Mouse (Mus musculus): ENCODE measurements around the gene Ube4a. TPM values are rescaled to one million over a fixed set of nuclear protein-coding genes. Genes with fewer than 3 reads are reported as not detected.
A peak's percentile ranks its signal among the peaks of the same experiment; 100 is the strongest.
"Not testable (repeated sequence)": the region's sequence is repeated elsewhere in the genome, so short reads cannot be mapped to it uniquely, and the experiment has no call there.

Gene Ube4a
- total RNA-seq, 1 experiment from 2014 or later = 52.3 TPM

DNA sequence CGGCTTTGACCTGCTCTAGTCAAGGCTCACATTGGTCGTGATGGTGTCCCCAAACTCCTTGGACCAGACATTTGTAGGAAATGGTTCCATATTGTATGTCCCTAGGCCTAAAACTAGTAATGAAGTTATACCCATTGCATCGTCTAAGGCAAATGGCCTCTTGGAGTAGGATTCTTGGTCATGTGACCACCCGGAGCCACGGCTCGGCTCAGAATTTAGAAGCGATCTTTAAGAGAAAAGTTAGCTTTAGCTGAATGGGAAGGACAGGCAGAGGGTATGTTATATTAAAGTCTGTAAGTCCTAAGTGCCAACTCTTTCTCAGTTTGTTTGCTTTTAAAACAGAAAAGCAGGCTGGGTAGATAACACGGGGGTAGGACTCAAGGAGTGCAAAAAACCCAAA lies 16.7 kb upstream of the Ube4a start:
- no peak for ATAC-seq (replicated peaks; ENCODE audit: low read depth, poor library complexity, severe bottlenecking)

DNA sequence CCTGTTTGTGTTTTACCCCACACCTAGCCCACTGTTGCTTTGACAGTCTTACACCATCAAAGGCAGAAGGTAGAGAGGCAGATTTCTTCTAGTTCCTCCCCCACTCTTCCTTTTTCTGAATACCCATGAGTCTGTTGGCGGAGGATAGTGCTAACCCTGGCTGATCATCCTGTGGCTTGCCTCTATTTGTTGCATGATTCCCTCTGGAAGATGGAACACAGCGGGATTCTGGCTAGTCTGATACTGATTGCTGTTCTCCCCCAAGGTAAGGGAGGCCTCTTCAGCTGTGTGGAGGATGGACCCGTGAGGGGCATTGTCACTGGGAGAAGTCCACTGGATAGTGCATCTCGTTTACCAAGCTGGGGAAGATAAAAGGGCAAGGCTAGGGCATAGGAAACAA lies 16.3 kb upstream of the Ube4a start, which contains the start of gene Cd3d:
Cd3d (plus strand) TSS at position 111 of the 400 bp plus-strand sequence.
- ATAC-seq (replicated peaks; ENCODE audit: low read depth, poor library complexity, severe bottlenecking) = no peak

DNA sequence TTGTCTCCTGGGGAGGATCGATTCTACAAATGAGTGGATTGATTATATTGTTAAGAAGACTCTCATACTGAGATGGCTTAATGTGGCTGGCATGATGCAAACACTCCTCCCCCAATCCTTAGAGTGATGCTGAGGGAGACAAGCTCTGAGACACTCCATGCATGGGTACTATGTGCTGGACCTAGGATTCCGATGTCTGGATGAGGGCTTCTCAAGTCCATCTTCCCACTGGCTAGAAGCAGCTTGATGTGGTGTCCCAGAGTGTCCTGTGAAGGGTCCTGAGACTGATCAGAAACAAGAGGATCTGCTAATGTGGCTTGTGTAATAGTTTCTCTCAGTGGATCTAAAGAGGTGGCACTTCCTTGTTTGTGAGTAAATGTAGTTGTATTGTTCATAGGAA lies 15.7 kb upstream of the Ube4a start:
- ATAC-seq (replicated peaks; ENCODE audit: low read depth, poor library complexity, severe bottlenecking) = no peak

DNA sequence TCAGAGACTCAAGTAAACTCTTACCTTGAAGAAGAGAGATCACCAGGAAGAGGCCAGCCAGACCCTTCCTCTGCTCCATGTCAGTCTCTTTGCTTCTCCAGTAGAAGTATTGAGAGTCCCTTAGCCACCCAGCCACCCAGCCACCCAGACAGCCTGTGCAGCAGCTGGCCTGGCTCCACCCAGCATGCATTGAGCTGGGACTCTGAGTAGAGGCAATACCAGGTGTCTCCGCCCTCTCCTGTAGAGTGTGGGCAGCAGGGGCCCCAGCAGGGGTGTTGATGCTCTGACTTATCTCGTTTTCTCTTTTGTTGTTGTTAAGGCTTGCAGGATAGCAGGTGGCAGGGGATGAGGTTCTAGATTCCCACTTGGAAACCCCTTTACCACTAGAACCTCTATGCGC lies 14.8 kb upstream of the Ube4a start, which contains the start of gene Cd3g:
Cd3g (minus strand) TSS at position 190 of the 400 bp plus-strand sequence.
- no peak for ATAC-seq (replicated peaks; ENCODE audit: low read depth, poor library complexity, severe bottlenecking)

DNA sequence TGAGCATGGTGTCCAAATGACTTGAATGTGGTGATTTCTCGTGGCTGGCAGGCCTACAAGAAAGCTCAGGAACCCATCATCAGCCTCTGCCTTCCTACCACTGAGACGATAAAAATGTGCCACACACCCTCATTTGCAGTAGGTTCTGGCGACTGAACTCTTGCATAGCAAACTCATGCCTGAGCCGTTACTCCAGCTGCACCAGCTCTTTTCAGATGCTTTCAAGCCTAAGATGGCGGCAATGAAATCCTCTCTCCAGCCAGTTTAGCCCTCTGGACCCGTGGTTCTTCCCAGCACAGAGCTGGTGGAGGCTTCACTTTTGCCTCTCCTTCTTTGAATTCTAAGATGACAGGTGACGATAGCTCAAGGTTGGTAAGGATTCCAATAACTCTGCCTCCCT lies 14.4 kb upstream of the Ube4a start:
- ATAC-seq (replicated peaks; ENCODE audit: low read depth, poor library complexity, severe bottlenecking) = no peak

DNA sequence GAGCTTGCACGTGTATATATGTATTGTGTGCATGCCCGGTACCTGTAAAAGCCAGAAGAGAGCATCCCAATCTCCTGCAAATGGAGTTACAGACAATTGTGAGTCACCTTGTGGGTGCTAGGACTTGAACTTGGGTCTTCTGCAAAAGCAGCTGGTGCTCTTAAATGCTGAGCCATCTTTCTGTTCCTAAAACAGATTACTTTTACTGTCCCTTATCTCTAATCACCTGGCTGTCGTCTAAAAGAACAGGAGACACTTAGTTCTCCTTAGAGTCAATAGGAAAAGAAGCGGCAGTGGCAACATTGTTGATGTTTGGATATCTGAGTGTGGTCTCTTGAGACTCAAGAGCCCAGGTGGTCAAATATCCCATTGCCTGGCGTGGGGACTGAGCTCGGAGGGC lies 12.4 kb upstream of the Ube4a start:
- ATAC-seq (replicated peaks; ENCODE audit: low read depth, poor library complexity, severe bottlenecking) = no peak

DNA sequence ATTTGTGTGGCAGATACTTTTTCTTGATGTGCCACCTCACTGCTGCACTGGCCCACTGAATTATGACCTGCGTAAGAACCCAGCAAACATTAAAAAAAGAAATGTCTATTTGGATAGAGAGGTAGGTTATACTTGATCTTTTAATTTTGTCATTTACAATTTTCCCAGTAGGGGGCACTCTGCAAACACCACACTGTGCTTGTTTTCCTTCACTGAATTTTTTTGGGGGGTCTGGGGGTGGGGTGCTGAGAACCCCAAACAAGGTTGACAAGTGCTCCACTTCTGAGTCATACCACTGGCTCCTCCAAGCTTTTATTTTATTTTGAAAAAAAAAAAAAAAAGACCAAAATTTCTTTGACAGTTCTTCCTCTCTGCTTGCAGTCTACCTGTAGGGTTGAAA lies 4.0 kb upstream of the Ube4a start:
- no peak for ATAC-seq (replicated peaks; ENCODE audit: low read depth, poor library complexity, severe bottlenecking)

DNA sequence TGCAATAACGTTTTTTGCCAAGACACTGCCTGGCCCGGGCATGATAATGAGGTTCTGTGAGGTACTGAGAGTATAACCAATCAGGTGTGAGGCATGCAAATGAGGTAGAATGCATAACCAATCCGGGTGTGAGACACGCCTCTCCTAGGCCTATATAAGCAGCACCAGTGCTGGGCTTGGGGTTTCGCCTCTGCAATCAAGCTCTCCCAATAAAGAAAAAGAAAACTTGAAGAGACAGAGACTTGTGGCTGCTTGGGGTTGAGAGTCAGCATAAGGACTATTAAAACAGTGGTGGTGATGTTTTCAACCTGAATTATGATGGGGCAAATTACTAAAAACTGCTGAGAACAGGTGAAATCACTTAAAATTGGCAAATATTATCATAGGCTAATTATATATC lies 2.4 kb upstream of the Ube4a start:
- not testable (repeated sequence) for ATAC-seq (replicated peaks; ENCODE audit: low read depth, poor library complexity, severe bottlenecking)

DNA sequence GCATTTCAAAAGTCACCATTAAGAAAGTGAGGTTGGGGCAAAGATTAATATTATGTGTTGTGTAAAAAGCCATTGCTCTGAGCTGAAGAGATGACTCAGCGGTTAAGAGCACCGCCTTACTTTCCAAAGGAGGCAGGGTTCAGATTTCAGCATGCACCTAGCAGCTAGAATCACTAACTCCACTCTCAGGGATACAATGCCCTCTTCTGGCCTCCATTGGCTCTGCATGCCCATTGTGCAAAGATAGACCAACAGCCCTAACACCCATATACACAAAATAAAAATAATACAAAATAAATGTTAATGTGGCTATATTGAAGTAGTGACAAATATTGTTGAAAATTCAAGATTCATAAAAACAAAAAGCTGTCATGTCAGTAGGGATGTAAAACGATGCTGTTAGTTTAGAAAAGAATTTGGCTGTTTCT lies 1.4 kb upstream of the Ube4a start:
- ATAC-seq (replicated peaks; ENCODE audit: low read depth, poor library complexity, severe bottlenecking) = peak; percentile 78

DNA sequence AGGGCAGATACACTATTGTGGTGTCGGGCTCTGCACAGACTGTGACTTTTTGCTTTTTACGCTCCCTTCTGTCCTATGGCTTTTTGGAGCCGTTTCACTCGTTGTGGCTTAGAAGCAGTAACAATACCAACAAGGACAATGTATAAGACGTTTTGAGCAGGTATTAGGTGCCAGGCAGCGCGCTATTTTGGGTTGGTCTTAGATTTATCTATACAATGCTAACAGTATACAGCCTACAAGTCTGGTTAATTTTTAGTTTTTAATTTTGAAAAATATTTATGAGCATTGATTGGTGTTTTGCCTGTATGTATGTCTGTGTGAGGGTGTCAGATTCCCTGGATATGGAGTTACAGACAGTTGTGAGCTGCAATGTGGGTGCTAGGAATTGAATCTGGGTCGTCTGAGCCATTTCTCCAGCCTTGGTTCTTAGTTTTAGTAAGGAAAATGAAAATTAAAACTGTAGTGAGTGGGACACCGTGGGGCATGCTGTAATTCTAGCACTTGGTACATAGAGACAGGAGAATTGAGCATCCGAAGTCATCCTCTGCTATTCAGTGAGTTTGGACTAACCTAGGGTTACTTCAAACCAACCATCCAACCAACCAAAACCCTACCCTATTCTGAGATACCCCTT lies 550 bp upstream of the Ube4a start:
- ATAC-seq (replicated peaks; ENCODE audit: low read depth, poor library complexity, severe bottlenecking) = no peak

DNA sequence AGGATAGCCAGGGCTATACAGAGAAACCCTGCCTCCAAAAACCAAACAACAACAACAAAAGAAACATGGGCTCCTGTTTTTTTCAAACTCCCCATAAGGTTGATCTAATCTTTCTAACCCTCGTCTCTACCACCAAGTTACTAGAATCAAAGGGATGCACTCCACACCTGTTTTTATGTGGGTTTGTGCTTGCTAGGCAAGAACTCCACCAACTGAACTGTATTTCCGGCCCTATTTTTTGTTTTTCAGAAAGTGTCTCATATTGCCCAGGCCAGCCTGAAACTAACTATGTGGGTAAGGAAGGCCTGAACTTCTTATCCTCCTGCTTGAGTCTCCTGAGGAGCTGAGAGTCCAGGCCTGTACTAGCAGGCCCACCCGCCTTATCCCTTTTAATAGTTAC lies 11.0 kb downstream of the Ube4a start:
- ATAC-seq (replicated peaks; ENCODE audit: low read depth, poor library complexity, severe bottlenecking) = no peak

DNA sequence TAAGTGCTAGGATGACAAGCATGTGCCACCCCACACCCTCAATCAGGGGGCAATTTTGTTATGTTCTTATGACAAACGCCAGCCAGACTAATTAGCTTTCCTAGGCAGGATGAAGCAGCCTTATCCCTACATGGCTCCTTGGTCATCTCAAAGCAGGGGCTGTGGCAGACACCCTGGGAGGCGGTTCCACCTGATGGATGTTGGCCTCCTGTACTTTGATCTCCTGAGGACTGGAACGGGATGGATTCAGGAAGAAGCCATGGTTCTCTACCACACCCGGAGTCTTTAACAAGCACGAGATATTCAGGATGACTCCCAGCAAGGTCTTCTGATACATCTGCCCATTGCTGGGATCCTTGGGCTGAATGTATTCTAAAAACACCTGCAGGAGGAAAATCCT lies 17.6 kb downstream of the Ube4a start:
- no peak for ATAC-seq (replicated peaks; ENCODE audit: low read depth, poor library complexity, severe bottlenecking)

DNA sequence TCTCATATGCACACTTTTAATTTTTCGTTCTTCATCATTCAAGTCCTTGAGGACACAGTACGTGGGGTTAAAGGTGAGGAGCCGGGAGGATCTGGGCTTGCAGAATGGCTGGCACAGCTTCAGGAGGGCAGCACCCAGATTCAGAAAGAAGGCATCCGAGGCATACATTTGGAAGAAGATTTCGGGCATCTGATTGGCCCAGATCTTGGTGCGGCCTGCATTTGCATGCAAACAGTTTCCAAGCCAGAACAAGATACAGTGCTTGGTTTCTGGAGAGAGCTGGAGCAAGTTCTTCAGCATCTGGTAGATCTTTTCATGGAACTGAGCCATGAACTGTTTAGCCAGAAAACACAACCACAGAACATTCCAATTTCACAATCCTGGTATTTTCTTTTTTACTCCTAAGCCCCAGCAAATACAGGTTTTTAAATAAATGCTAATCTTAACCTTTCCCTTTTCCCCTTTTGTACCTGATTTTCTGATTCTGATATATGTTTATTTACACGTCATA lies 19.2 kb downstream of the Ube4a start:
- ATAC-seq (replicated peaks; ENCODE audit: low read depth, poor library complexity, severe bottlenecking) = no peak

DNA sequence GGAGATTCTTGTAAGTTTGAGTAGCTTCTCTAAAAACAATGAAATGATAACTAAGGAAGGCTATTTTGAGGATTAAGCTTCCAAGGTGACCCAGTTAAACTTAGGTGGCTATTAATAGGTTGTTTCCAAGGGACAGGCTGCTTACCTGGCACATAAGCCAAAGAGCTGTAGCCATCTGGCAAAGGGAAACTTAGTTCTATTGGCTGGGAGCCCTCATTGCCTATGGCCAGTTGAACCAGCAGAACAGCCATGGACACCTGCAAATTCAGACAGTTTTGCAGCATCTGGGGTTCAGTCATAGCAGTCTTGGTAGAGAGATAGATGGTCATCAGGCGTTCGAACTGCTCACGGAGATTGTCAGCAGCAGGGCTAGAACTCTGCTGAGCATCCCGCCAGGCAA lies 23.0 kb downstream of the Ube4a start:
- ATAC-seq (replicated peaks; ENCODE audit: low read depth, poor library complexity, severe bottlenecking) = no peak

DNA sequence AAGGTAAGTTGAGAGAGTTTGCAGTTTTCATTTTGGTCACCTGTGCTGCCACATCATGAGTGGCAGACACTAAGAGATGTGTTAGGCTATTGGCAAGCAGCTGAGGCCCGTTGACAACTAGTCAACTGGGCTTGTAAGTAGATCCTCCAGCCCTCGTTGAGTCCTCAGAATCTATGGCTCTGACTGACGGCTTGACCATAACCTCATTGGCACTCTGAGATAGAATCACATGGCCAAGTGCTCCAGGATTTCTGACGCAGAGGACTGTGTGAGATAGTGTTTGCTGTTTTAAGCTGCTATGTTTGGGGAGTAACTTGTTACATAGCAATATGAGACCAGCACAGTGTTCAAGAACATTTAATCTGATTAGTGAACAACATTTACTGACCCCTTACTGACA lies 23.6 kb downstream of the Ube4a start:
- no peak for ATAC-seq (replicated peaks; ENCODE audit: low read depth, poor library complexity, severe bottlenecking)

DNA sequence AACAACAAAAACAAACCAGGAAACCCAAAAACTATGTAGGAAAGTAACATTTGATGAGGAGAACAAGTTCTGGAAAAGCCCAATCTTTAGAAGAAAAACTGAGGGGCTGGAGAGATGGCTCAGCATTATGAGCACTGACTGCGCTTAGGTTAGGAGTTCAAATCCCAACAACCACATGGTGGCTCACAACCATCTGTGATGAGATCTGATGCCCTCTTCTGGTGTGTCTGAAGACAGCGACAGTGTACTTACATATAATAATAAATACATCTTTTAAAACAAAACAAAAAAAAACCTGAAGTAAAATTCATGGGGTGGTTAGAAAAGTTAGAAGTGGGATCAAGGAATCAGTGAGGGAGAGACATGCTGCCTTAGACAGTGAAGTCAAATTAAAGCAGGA lies 43.9 kb downstream of the Ube4a start:
- ATAC-seq (replicated peaks; ENCODE audit: low read depth, poor library complexity, severe bottlenecking) = no peak

DNA sequence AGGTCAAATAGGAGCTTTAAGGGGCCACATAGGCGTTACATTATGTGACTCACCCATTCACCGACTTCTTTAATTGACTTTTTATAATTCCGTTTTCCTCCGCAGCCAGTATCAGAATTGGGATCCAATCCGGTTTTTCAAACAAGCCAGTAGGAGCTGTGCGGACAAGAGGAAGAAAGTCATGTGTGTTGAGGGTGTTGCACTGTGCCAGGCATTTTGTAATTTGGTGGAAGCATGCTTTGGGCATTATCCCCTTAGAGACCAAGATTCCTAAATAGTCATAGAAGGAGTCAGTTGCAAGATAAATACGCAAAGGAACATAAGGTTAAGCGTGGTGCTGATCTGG lies 44.3 kb downstream of the Ube4a start:
- ATAC-seq (replicated peaks; ENCODE audit: low read depth, poor library complexity, severe bottlenecking) = peak; percentile 80

DNA sequence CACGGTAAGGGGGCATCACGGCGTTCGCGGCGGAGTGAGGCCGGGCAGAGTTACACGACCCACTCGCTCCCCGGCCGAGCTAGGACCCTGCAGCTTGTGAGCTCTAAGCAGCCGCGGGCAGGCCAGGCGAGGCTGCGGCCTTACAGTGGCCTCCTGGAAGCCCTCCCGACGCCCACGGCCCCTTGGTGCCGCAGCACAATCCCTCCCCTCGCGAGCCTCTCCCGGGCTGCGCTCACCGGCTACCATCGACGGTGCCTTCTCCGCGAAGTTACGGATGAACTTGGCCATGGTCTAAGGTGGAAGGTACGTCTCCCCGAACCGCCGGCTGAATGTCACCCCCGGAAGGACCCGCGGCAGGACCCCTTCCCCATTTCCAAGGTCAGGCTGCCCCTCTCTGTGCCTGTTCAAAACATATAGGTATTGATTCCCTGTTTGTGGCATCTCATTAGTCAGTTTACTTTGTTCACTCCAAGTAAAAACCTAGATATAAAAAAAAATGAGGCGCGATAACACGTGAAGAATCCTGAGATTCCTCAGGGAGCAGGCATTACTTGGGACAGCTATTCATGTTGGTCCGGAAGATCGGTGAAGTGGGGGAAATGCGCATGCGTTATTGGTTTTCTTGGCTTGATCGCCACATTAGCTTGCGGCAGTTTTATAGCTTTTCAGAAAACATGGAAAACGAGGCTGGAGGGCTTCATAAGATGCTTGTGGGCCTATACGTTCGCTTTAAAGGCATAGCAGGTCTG lies 44.9 kb downstream of the Ube4a start, which contains the start of gene Atp5l:
Atp5l (minus strand) TSS at position 369 of the 749 bp plus-strand sequence.
- peak; percentile 88 for ATAC-seq (replicated peaks; ENCODE audit: low read depth, poor library complexity, severe bottlenecking)

DNA sequence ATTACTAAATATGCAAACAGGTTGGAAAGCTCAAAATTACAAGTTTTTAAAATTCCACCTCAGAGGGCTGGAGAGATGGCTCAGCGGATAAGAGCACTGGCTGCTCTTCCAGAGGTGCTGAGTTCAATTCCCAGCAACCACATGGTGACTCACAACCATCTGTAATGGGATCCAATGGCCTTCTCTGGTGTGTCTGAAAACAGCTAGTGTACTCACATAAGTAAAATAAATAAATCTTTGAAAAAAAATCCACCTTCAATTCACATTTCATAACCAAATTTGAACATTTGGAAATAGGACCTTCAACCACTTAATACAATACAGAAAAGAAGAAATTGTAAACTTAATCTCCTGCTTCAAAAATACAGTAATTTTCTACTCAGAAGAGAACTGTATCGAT lies 45.8 kb downstream of the Ube4a start:
- ATAC-seq (replicated peaks; ENCODE audit: low read depth, poor library complexity, severe bottlenecking) = no peak

DNA sequence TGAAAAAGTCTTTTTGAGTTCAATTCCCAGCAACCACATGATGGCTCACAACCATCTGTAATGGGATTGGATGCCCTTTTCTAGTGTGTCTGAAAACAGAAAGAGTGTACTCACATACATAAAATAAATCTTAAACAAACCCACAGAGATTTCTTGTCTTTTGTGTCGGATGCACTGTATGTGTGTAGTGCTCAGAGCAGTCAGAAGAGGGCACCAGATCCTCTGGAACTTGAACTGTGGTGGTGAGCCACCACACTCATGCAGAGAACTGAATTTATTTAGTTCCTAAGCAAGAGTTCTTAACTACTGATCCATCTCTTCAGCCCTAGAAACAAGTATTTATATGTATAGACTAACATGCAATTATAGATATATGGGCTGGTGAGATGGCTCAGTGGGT lies 49.2 kb downstream of the Ube4a start:
- ATAC-seq (replicated peaks; ENCODE audit: low read depth, poor library complexity, severe bottlenecking) = peak; percentile 53; the same call in 1 of the 2 replicates

DNA sequence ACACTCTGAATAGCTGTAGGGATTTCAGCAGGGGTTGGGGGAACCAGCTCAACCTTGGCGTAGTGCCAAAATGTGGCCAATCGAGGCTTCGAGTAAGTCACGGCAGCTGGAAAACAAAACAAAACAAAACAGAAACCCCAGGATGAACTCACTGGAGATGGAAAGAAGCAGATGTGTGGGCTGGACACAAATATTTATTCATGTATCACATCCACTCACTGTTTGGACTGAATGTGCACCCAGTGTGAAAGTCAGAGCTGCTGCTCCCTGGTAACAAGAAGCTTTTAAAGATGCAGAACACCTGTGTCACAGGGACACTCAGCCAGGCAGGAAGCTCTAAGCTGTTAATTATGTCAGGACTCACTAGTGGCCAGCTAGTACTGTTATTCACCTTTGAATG lies 50.7 kb downstream of the Ube4a start:
- ATAC-seq (replicated peaks; ENCODE audit: low read depth, poor library complexity, severe bottlenecking) = no peak

DNA sequence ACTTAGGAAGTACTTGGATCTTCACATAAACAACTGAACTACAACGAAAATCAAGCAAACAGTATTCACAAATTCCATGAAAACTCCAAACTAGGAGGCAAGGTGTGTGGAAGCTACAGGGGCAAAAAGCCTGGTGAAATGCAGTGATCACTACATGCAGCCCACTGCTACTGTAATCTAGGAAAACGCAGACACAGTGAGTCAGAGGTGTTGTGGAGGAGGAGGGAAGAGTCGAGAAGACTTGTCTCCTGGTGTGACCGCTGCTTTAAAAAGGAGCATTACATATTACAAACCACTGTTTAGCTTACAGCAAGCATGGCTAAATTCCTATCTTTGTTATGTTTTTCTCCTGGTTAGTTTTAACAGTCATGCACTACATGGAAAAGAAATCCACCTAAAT lies 54.0 kb downstream of the Ube4a start:
- ATAC-seq (replicated peaks; ENCODE audit: low read depth, poor library complexity, severe bottlenecking) = no peak
